Comparison of ENCODE assay signal across 8 mouse cellular contexts in the genomic region with DNA sequence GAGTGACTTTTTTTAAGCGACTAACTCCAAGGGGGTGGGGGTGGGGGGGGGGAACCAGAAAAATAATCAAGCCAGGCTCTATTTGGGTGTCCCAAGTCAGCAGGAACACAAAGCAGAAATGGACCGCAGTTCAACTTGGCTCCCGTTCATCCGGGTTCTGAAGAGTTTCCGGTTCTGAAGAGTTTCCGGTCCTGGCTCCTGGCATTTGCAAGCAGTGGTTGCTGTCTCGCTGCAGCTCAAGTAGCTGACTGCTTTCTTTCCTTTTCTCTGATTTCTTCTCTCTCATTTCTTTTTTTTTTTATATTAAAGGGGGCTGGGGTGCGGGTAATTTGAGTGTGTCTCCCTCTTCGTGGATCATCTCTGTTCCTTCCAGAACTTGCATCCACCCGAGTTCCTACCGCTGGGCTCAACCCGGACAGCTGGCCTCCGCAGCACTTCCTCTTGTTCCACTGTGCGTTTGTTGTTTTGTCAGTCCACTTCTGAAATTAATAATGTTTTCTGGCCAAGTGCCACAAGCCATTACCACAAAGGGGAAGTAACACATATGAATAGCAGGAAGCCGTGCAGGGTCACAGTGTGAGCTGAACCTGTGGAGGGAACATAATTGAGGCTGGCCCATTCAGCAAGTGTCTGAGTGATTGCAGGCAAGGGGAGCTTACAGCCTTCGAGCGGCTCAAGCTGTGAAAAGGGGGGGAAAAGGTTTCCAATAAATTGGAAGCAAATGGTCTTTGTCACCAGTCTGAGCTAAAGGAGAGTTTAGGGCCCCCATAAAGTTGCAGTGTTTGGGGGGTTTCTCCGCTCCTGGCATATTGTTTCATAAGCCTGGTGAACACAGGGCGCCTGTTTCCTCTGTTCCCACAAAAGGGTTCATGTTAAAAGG. TPM values are rescaled to one million over a fixed set of nuclear protein-coding genes. Genes with fewer than 3 reads are reported as not detected.
DNase-seq lines count a peak whose midpoint lies in the region; ATAC-seq and TF ChIP-seq lines count a peak whose summit lies in the region.

No protein-coding gene starts in this region.

- H3K27ac ChIP-seq in ES-Bruce4 (ENCODE audit: insufficient read depth, low read length): peak overlapping the region; percentile 16
- H3K27ac ChIP-seq in bone marrow, adult 2 months (ENCODE audit: control insufficient read depth, insufficient read depth, low read depth, low read length, poor library complexity): peak overlapping the region; percentile 77
- peak overlapping the region; percentile 95 for H3K27ac ChIP-seq in gastrocnemius, adult 2 months
- H3K27ac ChIP-seq in hindbrain, embryonic 15.5 days (replicated peaks): peak overlapping the region; percentile 61; the same call in 1 of the 2 replicates
- peak overlapping the region; percentile 80 for H3K27ac ChIP-seq in limb, embryonic 13.5 days
- H3K27ac ChIP-seq in midbrain, embryonic 12.5 days (replicated peaks): peak overlapping the region; percentile 54; the same call in 1 of the 2 replicates

- H3K36me3 ChIP-seq in ES-Bruce4 (ENCODE audit: control insufficient read depth, insufficient read depth, low read length, poor library complexity, severe bottlenecking): peaks cover 17% of the 10 kb centered on the region
- H3K36me3 ChIP-seq in hindbrain, embryonic 15.5 days: no peaks in the 10 kb centered on the region
- peaks cover 3% of the 10 kb centered on the region; the same call in 1 of the 2 replicates for H3K36me3 ChIP-seq in limb, embryonic 13.5 days
- H3K36me3 ChIP-seq in midbrain, embryonic 12.5 days: no peaks in the 10 kb centered on the region

- no peak for TF ChIP-seq CTCF in ES-Bruce4 (IDR thresholded peaks at IDR 0.05; ENCODE audit: low read depth, low read length)
- no peak for TF ChIP-seq CTCF in bone marrow, adult 2 months (IDR thresholded peaks at IDR 0.05; ENCODE audit: control insufficient read depth, insufficient read depth, low read length)
- TF ChIP-seq CTCF in gastrocnemius, adult 2 months (IDR thresholded peaks at IDR 0.05): no peak

- DNase-seq in gastrocnemius, adult 2 months: peak; percentile 66
- DNase-seq in spleen, postnatal 36 days (ENCODE audit: low spot score in 2 of 2): peak; percentile 86 to 92

- H3K27me3 ChIP-seq in ES-Bruce4 (ENCODE audit: control insufficient read depth, insufficient read depth, low read length, poor library complexity, severe bottlenecking): no peaks in the 10 kb centered on the region
- H3K27me3 ChIP-seq in hindbrain, embryonic 15.5 days: 0 out of 2 replicates have a peak, but pooled peaks cover 2% of the 10 kb centered on the region
- H3K27me3 ChIP-seq in limb, embryonic 13.5 days: no peaks in the 10 kb centered on the region
- H3K27me3 ChIP-seq in midbrain, embryonic 12.5 days: peaks cover 64% of the 10 kb centered on the region

- no peak for TF ChIP-seq POLR2A in ES-Bruce4 (IDR thresholded peaks at IDR 0.05; ENCODE audit: insufficient read depth, low read length)
- no peak for TF ChIP-seq POLR2A in bone marrow, adult 2 months (IDR thresholded peaks at IDR 0.05; ENCODE audit: borderline replicate concordance, control insufficient read depth, low read depth, low read length)

- H3K9ac ChIP-seq in ES-Bruce4 (ENCODE audit: low read depth, poor library complexity, severe bottlenecking): no peak overlapping the region
- H3K9ac ChIP-seq in hindbrain, embryonic 15.5 days: no peak overlapping the region
- H3K9ac ChIP-seq in limb, embryonic 13.5 days: 0 out of 2 replicates have a peak overlapping the region, but pooled peaks have one; percentile 13
- H3K9ac ChIP-seq in midbrain, embryonic 12.5 days (replicated peaks): 0 out of 2 replicates have a peak overlapping the region, but pooled peaks have one; percentile 6

- 4% methylated on average over 19 of the region's 19 CpGs for WGBS in bone marrow, adult 2 months
- 20% methylated on average over 19 of the region's 19 CpGs for WGBS in hindbrain, embryonic 15.5 days
- WGBS in limb, embryonic 13.5 days: 9% methylated on average over 19 of the region's 19 CpGs
- WGBS in midbrain, embryonic 12.5 days: 30% methylated on average over 19 of the region's 19 CpGs

- no peak for TF ChIP-seq EP300 in ES-Bruce4 (IDR thresholded peaks at IDR 0.05; ENCODE audit: insufficient read depth, low read depth, low read length)

- no peaks in the 10 kb centered on the region for H3K4me1 ChIP-seq in ES-Bruce4 (ENCODE audit: control insufficient read depth, insufficient read depth, low read length)
- H3K4me1 ChIP-seq in bone marrow, adult 2 months (ENCODE audit: control insufficient read depth, insufficient read depth, low read length): peaks cover 5% of the 10 kb centered on the region
- peaks cover 42% of the 10 kb centered on the region for H3K4me1 ChIP-seq in hindbrain, embryonic 15.5 days (replicated peaks)
- H3K4me1 ChIP-seq in limb, embryonic 13.5 days: peaks cover 67% of the 10 kb centered on the region
- H3K4me1 ChIP-seq in midbrain, embryonic 12.5 days: peaks cover 54% of the 10 kb centered on the region

- no peaks in the 10 kb centered on the region for H3K9me3 ChIP-seq in ES-Bruce4 (replicated peaks; ENCODE audit: control insufficient read depth, insufficient read depth, low read length, poor library complexity, severe bottlenecking)
- no peaks in the 10 kb centered on the region for H3K9me3 ChIP-seq in hindbrain, embryonic 15.5 days
- H3K9me3 ChIP-seq in limb, embryonic 13.5 days: no peaks in the 10 kb centered on the region
- H3K9me3 ChIP-seq in midbrain, embryonic 12.5 days: no peaks in the 10 kb centered on the region

- intact Hi-C loops in gastrocnemius, adult 2 months (cut with DNase I): loop anchor here (2.0 kb wide), 1 partner anchor 192 kb away; no protein-coding TSS in a partner anchor

- ATAC-seq in hindbrain, embryonic 15.5 days (ENCODE audit: low FRiP score, low read depth): peak; percentile 58; the same call in 1 of the 2 replicates
- peak; percentile 86 for ATAC-seq in limb, embryonic 13.5 days (ENCODE audit: low FRiP score, low read depth)
- ATAC-seq in midbrain, embryonic 12.5 days (ENCODE audit: low FRiP score, low read depth): peak; percentile 27; the same call in 1 of the 2 replicates
- ATAC-seq in erythroid progenitor cell, adult 5-6 weeks (replicated peaks; ENCODE audit: low FRiP score, poor library complexity, severe bottlenecking): no peak

- peak overlapping the region; percentile 86 for H3K4me2 ChIP-seq in hindbrain, embryonic 15.5 days
- peak overlapping the region; percentile 57 for H3K4me2 ChIP-seq in limb, embryonic 13.5 days (replicated peaks)
- H3K4me2 ChIP-seq in midbrain, embryonic 12.5 days (replicated peaks): peak overlapping the region; percentile 21

- peak overlapping the region; percentile 4; the same call in 1 of the 2 replicates for H3K4me3 ChIP-seq in ES-Bruce4 (ENCODE audit: low read depth, low read length)
- peak overlapping the region; percentile 32 for H3K4me3 ChIP-seq in bone marrow, adult 2 months (replicated peaks; ENCODE audit: control insufficient read depth, low read depth, low read length)
- peak overlapping the region; percentile 86 for H3K4me3 ChIP-seq in gastrocnemius, adult 2 months
- H3K4me3 ChIP-seq in hindbrain, embryonic 15.5 days: no peak overlapping the region
- peak overlapping the region; percentile 25 for H3K4me3 ChIP-seq in limb, embryonic 13.5 days
- no peak overlapping the region for H3K4me3 ChIP-seq in midbrain, embryonic 12.5 days

RNA-seq across cellular contexts. Expression of a gene that starts 5.6 kb away (rescaled TPM):
- polyA plus RNA-seq in ES-Bruce4 (2011; ENCODE audit: insufficient read depth, insufficient read length, low read depth, missing spikeins): 46.8 and 50.9 TPM in 2 replicates
- 19.3 and 43.1 TPM in 2 replicates for polyA plus RNA-seq in bone marrow, adult 2 months (2011; ENCODE audit: insufficient read depth, insufficient read length, low replicate concordance, missing spikeins)
- total RNA-seq in gastrocnemius, adult 2 months (2021): 10 to 100 TPM; 12.8 TPM
- polyA plus RNA-seq in hindbrain, embryonic 15.5 days (2015; fragmentation: Nextera tagmentation; extraction: Ambion mirVana): 25.4 and 28.9 TPM in 2 replicates
- 64.3 and 72.1 TPM in 2 replicates for polyA plus RNA-seq in limb, embryonic 13.5 days (2015; fragmentation: Nextera tagmentation; extraction: Ambion mirVana)
- polyA plus RNA-seq in midbrain, embryonic 12.5 days (2016; fragmentation: Nextera tagmentation; extraction: Ambion mirVana): 23.9 and 24.3 TPM in 2 replicates
- total RNA-seq in erythroid progenitor cell, adult 5-6 weeks (2015; ENCODE audit: low replicate concordance): 8.4 and 27.0 TPM in 2 replicates
- 5.5 and 6.5 TPM in 2 replicates for total RNA-seq in erythroid progenitor cell, adult 5-6 weeks (2017; ENCODE audit: low replicate concordance)

Comparison
In these comparisons a context has a peak if more than half of its experiments do, and no peak if none do; other contexts are left out.
1. H3K27ac ChIP-seq: peak in every context shown above with its lines; median percentile 95 in gastrocnemius, adult 2 months; 80 in limb, embryonic 13.5 days; 77 in bone marrow, adult 2 months; 61 in hindbrain, embryonic 15.5 days; 54 in midbrain, embryonic 12.5 days; 16 in ES-Bruce4.
2. H3K4me3 ChIP-seq: peak in ES-Bruce4 (single experiment), bone marrow, adult 2 months (single experiment), gastrocnemius, adult 2 months (single experiment) and limb, embryonic 13.5 days (single experiment); none in hindbrain, embryonic 15.5 days (single experiment) and midbrain, embryonic 12.5 days (single experiment).
3. H3K9ac ChIP-seq: peak in limb, embryonic 13.5 days (single experiment) and midbrain, embryonic 12.5 days (single experiment); none in ES-Bruce4 (single experiment) and hindbrain, embryonic 15.5 days (single experiment).
4. H3K4me2 ChIP-seq: peak in every context shown above with its lines; median percentile 86 in hindbrain, embryonic 15.5 days; 57 in limb, embryonic 13.5 days; 21 in midbrain, embryonic 12.5 days.